Mouse (Mus musculus): Measurements from ENCODE around the gene Noxred1. TPM values are rescaled to one million over a fixed set of nuclear protein-coding genes. Genes with fewer than 3 reads are reported as not detected.
"Not testable (repeated sequence)": the region's sequence is repeated elsewhere in the genome, so short reads cannot be mapped to it uniquely, and the experiment has no call there.

Noxred1 gene
- polyA plus RNA-seq (2012; rRNA removed), result 0.68 and 0.73 TPM in 2 replicates

DNA sequence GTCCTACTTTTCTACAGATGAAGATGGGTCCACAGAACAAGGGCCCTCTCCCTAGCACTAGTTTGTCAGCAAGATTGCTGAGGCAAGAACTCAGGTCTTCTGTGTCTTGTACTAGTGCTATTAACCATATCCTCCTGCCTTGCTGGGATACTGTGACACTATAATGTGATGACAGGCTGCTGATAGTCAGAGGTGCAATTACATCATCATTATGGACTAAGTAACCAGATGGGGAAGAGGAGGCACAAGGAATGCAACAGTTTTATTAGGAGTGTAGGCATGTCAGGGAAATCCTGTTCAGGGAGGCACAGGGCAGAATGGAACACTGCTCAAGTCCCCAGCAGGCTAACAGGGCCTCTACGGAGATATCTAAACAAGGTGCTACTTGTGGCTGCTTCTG, at the start of gene Noxred1:
TSS of gene Noxred1 (minus strand) at position 101 of the 400 bp plus-strand sequence.
- DNase-seq (ENCODE audit: low spot score), result no peak

DNA sequence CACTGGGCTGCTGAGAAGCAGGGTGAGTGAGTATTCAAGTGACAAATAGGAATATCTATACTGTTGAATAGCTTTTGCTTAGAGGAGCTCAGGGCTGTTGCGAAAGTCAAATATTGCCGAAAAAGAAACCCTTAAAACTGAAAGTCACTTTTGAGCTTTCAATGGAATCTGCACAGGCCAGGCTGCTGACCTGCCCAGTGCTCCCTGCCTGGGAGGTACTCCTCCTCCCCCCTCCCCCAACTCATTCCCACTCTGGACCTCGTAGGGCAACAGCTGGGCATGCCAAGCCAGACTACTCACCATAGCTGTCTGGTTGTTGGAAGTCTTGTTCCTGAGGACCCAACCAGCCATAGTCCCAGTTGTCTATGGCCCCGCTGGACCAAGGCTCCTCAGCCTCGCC, 46.2 kb upstream of the Noxred1 start:
- no peak for DNase-seq (ENCODE audit: low spot score)

DNA sequence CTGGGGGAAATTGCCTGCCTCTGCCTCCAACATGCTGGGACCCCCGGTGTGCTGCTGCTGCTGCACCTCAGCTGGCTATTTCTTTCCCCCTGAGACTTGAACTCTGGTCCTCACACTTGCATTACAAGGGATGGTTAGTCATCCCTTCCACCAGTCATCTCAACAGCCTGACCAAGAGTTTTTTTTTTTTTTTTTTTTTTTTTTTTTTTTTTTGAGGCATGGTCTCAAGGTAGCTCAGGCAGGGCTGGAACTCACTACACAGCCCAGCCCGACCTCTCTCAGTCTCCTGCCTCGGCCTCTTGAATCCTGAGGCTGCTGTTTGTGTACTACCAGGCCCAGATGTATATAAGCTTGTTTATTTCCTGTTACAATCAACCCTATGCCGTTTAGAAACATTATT, 45.7 kb upstream of the Noxred1 start:
- DNase-seq (ENCODE audit: low spot score), result no peak

DNA sequence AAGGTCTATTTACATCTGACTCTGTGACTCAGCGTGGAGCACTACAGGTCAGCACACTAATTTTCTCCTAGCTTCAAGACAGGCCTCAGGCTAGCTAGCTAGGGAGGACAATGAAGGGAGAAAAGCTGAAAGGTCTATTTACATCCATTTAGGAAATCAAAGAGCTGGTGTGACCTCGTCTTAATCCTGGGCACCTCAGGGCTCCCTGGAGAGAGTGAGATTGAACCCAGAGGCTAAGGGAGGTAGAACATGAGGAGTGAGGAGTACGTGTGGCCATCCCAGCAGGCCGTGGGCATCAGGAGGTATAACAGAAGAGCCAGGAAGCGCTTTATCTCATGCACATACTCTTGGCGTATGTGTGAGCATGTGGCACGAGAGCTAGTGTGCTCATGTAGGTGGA, 45.2 kb upstream of the Noxred1 start:
- no peak for DNase-seq (ENCODE audit: low spot score)

DNA sequence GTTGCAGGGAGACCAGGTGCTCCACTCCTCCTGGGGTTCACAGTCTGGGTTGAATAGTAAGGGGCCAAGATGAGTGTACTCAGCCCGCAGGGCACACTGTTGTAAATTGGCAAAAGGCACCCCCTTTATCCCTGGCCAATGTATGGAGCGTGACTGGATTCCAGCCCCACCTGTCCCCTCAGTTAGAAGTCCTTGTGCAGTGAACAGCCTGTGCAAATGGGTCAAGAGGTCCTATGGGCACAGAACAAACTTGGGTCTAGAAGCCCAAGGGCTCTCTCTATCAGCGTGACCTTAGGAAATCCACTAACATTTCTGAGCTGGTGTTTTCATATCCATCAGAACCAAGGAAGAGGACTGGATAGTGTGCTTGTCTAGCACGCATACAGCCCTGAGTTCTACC, 44.2 kb upstream of the Noxred1 start:
- DNase-seq (ENCODE audit: low spot score), result no peak

DNA sequence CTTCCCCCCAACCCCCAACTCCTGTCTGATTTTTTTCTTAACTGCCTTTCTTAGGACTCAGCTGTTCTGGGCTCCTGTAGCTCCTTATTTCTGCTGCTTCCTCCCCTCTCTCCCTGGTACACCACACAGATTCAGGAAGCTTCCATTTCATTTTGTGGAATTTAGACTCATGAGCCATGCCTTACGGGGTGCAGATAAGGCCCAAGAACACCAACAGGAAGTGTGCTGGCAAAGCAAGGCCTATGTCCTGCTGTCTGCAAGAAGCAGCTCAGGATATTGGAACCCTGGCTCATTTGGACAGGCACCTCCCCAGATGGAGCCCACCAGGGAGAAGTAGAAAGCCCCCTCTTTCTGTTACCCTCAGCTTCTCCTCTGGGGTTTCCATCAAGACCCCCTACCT, 43.2 kb upstream of the Noxred1 start:
- DNase-seq (ENCODE audit: low spot score), result no peak

DNA sequence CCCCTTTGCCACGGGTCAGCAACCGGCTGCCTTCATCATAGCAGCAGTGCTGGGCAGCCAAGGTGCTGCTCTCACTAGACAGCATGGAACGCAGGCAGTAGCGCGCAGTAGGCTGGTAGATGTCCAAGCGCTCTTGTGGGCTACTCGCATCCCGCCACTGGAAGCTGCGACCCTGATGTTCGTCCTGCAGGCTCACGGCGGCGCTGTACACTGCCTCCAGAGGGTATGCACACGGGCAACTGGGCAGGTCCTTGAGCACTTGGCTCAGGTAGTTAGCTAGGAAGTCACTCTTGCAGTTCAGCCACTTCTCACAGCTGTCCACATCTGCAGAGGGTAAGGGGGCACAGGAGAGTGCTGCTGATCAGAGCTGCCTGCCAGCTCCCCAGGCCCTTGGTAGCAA, 41.3 kb upstream of the Noxred1 start:
- no peak for DNase-seq (ENCODE audit: low spot score)

DNA sequence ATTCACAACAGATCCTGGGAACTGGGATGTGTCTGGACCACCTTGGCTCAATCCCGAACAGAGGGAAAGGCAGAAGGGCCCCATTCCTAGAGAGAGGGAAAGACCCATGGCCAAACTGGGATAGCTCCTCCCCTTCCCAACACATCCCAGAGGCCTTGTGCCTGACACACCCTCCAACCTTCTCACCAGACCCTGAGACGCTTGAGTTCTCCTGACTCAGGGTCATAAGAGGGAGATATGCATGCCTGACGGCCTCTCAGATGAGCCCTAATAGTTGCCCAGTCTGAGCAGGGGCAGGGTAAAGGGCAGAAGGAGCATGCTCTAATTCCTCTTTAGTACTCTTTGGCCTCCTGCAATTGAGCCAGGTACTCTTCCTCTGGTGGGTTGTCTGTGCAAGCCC, 40.8 kb upstream of the Noxred1 start:
- DNase-seq (ENCODE audit: low spot score), result no peak

DNA sequence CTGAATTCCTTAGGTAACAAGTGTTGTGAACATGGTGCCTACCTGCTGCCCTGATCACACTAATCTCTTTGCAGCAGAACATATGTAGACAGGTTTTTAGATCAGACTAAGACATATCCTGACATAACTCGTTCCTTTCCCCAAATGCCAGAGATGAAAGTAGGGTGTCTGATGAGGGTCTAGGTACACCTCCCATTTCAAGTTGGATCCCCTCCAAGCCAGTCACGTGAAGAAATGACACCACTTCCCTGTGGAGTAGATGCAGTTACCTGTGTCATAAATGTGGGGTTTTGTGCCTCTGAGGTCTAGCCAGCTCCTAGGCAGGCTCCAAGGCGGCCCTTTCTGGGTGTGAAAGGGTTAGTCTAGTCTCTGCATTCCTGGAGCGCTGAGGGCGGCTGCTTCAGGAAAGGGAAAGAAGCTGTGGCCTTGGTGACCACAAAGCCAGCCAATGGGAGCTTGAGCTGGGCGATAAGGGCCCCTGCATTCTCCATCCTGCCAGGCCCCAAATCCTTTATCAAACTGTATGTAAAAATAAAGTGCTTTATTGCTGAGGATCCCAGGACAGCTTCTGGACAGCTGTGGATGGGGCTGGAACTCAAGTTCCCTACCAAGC, 39.7 kb upstream of the Noxred1 start:
- no peak for DNase-seq (ENCODE audit: low spot score)

DNA sequence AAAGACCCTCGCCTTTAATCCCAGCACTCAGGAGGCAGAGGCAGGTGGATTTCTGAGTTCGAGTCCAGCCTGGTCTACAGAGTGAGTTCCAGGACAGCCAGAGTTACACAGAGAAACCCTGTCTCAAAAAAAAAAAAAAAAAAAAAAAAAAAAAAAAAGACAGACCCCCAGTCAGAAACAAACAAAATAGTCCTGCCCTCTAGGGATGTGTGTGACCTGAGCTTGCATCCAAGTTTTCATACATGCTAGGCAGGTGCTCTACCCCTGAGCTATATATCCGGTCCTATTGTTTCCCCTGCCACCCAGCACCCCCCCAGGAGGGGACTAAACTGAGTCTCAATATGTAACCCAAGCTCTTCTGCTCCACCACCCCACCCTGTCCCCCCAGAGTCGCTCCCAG, 38.7 kb upstream of the Noxred1 start:
- DNase-seq (ENCODE audit: low spot score), result not testable (repeated sequence)

DNA sequence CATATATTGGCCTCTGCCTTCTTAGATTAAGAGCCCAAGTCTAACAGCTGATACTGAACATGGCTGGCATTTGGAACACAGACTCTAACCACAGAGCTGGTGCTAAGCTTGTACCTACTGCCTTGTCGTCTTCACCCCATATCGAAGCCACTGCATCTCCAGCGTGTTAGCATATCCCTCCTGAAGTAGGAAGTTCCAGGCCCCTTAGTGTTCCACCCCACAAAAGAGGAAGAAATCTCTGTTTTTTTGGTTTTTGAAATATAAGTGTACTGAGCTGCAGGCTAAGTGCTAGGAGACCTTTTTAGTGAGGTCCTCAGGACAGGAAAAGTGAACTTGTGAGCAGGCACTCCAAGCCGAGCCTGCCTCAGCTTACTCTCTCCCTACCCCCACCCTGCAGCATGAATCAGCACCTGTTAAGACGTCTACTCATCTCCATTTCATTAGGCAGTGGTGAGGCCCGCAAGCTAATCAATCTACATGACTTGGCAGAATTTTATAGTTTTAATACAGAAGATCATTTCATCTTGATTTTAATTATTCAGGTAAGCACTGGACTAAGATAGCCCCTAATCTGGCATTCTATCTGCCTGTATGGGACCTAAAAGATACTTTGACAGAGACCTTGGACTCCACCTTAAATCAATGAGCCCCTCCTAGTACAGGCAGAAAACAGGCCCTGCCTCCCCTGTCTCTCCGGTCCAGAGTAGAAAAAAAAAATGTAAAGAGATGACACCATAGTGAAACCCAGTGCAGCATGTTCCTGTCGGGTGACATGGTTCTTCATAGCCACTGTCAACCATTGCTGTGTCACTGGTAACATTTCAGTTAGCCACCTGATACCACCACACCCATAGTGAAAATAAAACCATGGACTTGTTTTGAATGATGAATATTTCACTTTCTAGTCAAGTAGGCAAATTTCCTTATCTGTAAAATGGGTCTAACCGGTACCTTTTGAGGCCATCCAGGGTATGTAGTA, 36.6 kb upstream of the Noxred1 start:
- no peak for DNase-seq (ENCODE audit: low spot score)

DNA sequence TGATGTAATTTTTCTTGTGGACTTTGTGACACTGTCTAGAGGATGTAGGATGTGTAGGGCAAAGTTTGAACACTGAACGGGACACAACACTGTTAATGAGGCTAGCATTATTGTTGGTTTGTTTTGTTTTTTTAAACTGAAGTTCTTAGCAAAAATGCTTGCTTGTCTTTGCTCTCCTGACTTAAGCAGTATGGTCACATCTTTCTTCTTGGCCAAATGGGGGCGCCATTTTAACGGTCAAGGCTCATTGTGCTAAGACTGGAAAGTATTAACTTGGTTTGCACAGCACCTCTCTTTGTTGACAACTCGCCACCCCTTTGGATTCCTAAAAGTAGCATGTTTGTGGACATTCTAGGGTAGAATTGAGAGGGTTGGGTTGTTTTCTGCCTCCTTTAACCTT, 29.1 kb upstream of the Noxred1 start:
- no peak for DNase-seq (ENCODE audit: low spot score)

DNA sequence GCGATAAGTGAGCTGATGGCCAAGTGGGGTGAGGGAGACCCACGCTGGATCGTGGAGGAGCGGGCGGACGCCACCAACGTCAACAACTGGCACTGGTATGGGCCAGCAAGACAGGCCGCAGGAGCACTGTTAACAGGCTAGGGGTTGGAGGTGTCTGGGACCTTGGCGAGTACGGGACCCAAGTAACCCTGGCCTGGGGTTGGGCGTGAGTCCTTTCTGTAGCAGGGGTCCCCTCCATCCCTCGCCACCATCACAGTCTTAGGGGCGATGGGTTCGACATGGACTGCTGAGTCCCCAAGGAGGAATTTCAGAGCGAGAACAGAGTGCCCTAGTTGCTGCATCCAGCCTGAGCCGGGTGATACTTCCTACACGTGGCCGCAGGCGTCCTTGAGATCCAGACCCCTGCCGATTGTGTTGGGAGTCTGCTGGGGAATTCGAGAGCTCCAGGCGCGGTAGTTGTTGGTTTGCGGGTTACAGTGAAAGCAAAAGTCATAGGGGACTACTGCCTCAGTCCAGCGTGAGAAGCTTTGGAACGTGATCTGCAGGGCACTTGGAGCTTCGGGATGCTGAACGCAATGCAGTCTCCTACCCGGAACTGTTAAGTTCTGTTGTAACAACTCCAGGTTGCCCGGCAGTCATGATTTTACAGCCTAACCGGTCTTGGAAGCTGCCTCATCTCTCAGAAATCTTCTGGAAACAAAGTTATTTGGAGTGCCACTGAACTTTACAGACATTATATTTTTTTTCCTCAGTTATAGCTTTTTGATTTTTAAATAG, 28.5 kb upstream of the Noxred1 start:
- DNase-seq (ENCODE audit: low spot score), result no peak

DNA sequence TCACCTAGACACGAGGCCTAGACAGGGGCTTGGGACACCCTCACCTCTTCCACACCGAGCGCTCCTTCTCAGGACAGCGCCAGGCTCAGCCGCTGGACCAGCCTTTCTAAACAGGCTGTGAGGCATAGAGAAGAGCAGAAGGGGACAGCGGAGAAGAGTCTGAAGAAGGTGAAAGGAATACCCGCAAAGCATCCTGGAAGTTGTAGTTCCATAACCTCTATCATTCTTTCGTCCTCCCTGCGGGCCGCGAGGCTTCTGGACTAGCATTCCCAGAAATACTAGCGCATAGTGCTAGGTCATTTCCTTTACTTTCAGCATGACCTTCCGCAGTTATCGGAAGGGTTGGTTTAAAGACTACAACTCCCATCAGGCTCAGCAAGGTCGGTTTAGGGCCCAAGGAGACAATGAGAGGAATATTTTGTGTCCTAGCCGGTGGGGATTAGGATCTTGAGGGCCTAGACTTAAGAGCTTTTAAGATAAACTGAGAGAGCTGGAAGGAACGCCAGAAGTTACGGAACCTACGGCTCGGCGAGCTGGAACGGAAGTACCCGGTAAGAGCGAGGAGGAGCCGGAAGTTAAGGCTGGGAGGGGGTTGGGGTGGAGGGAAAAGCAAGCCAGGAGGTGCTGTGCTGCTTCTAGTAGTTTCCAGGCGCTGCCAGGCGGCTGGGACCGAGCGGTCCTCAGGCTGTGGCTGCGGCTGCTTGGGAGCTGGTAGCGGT, 27.7 kb upstream of the Noxred1 start, which contains the start of the genes Vipas39 and Ahsa1:
TSS of gene Vipas39 (minus strand) at position 149 of the 719 bp plus-strand sequence.
TSS of gene Ahsa1 (plus strand) at position 372 of the 719 bp plus-strand sequence.
- DNase-seq (ENCODE audit: low spot score), result peak; percentile 69

DNA sequence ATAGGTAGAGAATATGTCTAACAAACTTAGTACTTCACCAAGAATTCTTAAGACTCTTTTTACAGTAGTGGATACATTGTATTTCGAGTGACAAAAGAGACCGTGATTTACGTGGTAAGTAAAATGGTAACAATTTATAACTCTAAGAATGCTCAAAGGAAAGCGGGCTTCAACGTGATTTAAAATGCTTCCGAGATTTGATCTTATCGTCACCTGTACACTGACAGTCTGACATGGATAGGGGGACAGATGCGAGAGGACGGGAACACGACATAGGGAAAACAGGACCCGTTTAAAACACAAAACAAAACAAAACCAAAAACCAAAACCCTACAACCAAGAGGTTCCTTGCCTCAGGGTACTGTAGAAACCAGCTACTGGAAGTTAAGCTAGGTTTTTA, 26.9 kb upstream of the Noxred1 start:
- DNase-seq (ENCODE audit: low spot score), result no peak

DNA sequence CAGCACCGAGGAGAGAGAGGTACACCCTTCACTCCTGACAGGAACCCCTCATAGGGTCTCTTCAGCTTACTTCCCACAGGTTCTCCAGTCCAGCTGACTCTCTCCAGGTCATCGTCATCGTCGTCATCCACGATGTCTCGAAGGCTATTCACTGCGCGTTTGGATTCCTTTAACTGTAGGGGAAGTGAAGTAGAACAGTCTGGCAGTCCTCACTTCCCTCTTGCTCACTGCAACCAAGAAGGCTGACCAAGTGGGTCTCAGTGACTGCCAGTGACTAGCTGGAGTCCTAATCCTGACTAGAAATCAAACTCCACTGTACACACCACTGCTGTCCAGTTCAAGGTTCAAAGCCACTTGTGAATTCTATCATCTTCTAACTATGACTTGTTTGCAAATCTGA, 22.0 kb upstream of the Noxred1 start:
- DNase-seq (ENCODE audit: low spot score), result no peak

DNA sequence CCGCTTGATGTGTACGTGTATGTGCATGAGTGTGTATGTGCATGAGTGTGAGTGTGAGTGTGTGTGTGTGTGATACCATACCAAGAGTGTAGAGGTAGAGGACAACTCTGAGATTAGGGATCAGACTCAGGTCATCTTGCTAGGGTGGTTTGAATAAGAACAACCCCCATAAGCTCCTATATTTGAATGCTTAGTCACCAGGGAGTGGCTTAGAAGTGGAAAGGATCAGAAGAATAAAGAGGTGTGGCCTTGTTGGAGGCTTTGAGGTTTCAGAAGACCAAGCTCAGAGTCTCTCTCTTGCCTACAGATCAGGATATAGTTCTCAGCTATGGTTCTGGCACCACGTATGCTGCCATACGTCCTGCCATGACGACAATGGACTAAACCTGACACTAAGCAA, 18.1 kb upstream of the Noxred1 start:
- no peak for DNase-seq (ENCODE audit: low spot score)

DNA sequence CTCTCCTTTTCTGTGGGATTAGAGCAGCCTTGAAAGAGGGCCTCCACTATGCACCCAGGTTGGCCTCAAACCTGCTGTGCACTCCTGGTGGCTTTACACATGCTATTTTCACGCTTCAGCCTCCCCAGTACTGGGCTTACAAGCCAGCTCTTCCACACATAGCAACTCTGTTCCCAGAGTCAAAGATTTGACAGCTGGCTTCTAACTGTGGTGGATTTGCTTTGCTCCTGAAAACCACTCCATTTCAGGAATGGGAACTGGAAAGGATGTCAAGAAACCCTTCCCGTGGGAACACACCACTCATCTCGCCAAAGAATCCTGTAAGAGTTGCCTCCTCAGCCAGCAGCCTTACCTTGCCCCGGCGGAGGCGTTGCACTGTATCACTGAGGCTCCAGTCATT, 15.3 kb upstream of the Noxred1 start:
- no peak for DNase-seq (ENCODE audit: low spot score)

DNA sequence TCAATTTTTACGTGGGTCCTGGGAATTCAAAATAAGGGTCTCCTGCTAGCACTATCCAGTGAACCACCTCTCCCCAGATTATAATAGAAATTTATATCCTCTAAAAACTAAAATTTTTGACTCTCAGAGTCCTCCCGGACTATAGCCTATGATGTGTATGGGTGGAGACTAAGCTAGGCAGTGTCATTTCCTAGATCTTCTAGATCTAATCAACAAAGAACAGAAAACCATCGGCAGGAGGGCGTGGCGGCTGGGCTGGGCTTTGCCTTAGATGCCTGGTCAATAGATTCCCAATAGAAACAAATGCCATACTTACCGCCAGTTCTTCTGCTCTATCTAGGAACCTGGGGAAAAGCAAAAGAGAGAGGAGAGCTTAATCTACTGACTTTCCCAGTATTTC, 11.6 kb upstream of the Noxred1 start:
- no peak for DNase-seq (ENCODE audit: low spot score)

DNA sequence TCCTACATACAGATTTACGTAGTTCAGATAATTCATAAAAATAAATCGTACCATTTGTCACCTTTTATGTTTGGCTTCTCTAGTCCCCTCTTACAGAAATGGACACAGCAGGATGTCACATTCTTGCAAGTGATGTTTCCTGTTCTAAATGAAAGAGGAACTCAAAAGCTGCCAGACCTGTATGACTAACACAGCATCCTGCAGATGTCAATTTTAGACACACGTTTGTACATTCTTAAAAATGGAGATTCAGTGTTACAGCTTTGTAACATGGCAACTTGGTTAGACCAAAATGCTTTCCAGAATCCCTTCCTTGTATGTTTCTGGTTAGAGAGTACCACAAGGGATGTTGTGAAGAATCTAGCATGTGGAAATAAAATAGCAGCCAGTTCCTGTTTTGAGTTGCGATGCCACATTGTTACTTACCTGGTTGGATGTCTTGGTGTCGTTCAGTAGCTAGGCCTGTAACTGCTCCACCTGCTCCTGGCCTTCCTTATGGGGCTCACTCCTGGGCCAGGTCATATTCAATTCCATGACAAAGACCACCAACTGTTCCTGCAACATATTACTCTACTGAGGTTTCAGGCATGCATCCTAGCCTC, 1.5 kb downstream of the Noxred1 start:
- no peak for DNase-seq (ENCODE audit: low spot score)

DNA sequence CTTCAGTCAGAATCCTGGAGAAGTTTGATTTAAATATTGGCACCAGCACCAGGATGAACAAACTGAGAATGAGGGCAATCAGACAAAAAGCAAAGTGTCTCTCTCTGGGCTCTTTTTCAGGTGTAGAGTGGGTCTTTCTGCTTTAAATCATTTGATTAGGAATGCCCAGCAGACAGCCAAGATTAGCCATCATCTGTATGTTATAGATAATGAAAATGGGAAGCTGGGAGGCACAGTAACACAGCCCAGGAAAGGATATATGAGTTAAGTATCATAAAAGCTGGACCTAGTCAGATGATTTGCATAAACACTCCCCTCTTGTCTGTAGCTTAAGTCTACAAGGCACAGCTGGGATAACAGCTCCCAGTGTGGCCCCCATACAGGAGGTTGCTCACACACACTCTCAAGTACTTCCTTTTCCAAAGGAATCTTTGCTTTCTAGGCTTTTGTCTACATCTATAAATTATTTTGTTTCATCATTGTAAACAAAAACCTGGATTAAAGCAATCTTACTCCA, 8.1 kb downstream of the Noxred1 start:
- DNase-seq (ENCODE audit: low spot score), result no peak
